Mouse (Mus musculus) cerebellum, postnatal 4 days (tissue): ENCODE measurements around the gene Fpr1.
"Not testable (repeated sequence)": the region's sequence is repeated elsewhere in the genome, so short reads cannot be mapped to it uniquely, and the experiment has no call there.

Experiments
- DNase-seq, 2 experiments: peaks; one replicate each; pipeline ENCODE4 v3.0.0; 2022; ENCODE audit warnings: low spot score in 2 of 2, mixed read lengths in 1 of 2

The Fpr1 gene

GRCm38 (mm10) chr17:17849906-17850712 is 33.6 kb downstream of the Fpr1 start:
- DNase-seq, result no peak

- DNase-seq, result no peak
Measured at GRCm38 (mm10) chr17:17848988-17849387, 34.8 kb downstream of the Fpr1 start.

- DNase-seq, result no peak
Measured at GRCm38 (mm10) chr17:17845187-17846027, 38.3 kb downstream of the Fpr1 start.

GRCm38 (mm10) chr17:17844606-17845005 is 39.1 kb downstream of the Fpr1 start:
- DNase-seq, result not testable (repeated sequence)

- DNase-seq, result no peak
Measured at GRCm38 (mm10) chr17:17843534-17844261, 40.0 kb downstream of the Fpr1 start.

- no peak for DNase-seq
Measured at GRCm38 (mm10) chr17:17840796-17841195, 42.9 kb downstream of the Fpr1 start.

GRCm38 (mm10) chr17:17839276-17839675 is 44.5 kb downstream of the Fpr1 start:
- DNase-seq, result no peak

- DNase-seq, result peak; percentile 86 to 91
Measured at GRCm38 (mm10) chr17:17837919-17838701, 45.6 kb downstream of the Fpr1 start.

- no peak for DNase-seq
Measured at GRCm38 (mm10) chr17:17837426-17837825, 46.3 kb downstream of the Fpr1 start.

GRCm38 (mm10) chr17:17836101-17836500 is 47.6 kb downstream of the Fpr1 start:
- no peak for DNase-seq

GRCm38 (mm10) chr17:17834896-17835295 is 48.8 kb downstream of the Fpr1 start:
- no peak for DNase-seq

GRCm38 (mm10) chr17:17830731-17831130 is 53.0 kb downstream of the Fpr1 start:
- DNase-seq, result no peak

GRCm38 (mm10) chr17:17829816-17830535 is 53.8 kb downstream of the Fpr1 start:
- DNase-seq, result no peak

- DNase-seq, result no peak
Measured at GRCm38 (mm10) chr17:17829052-17829785, 54.5 kb downstream of the Fpr1 start.

GRCm38 (mm10) chr17:17828191-17828981 is 55.4 kb downstream of the Fpr1 start:
- DNase-seq, result peak; percentile 35 to 58

- peak in 1 of 2 experiments; percentile 73 for DNase-seq
Measured at GRCm38 (mm10) chr17:17827658-17828190, 56.0 kb downstream of the Fpr1 start.

- DNase-seq, result peak; percentile 91 to 94
Measured at GRCm38 (mm10) chr17:17826751-17827657, 56.7 kb downstream of the Fpr1 start, which contains the start of gene Spaca6. Spaca6 (plus strand) TSS chr17:17827158.
